Mouse (Mus musculus): Measurements from ENCODE around the gene Hook2. TPM values are rescaled to one million over a fixed set of nuclear protein-coding genes. Genes with fewer than 3 reads are reported as not detected.
A peak's percentile ranks its signal among the peaks of the same experiment; 100 is the strongest.

Hook2 gene
- polyA plus RNA-seq, 1 experiment from 2014 or later = 39.8 TPM

DNA sequence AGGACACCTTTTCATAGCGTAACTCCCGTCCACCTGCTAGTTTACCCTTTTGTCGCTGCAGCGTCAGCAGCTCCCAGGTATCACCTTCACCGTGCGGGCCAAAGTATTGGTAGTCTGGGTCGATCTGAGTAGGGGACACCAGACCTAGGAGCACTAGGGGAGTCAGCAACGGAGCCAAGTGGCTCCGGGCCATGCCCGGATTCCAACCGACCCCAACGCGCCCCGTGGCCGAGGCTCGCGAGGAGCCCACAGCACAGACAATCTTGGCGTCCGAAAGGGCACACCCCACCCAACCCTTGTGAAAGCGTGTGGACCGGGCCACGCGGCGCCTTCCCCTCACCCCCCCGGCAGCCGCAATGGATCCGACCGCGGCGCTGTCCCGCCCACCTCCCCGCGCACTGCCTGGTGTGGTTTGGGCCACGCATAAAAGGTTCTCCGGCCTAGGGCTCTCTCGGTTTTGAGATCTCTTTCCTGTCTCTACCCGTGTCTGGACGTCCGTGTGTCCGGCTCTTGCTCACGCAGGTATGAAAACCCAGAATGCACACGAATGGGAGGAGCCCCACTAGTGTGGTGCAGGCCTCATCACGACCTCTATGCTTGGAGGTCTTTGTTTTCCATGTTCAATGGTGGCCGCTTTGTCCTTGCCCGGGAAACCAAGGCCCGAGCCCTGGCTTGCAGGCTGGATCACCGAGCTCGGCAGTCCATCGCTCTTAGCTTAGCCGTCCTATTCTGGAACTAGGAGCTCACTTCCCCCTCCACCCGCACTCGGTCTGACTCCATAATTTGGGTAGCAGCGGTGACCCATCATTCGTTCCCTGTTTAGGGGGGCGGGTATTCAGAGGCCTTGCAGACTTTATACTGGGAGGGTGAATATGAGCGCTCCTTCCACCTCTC, 20.9 kb upstream of the Hook2 start, which contains the start of the genes Gm49661, Prdx2 and Rnaseh2a:
TSS of gene Gm49661 (minus strand) at position 193 of the 894 bp plus-strand sequence.
TSS of gene Prdx2 (plus strand) at position 347 of the 894 bp plus-strand sequence.
TSS of gene Rnaseh2a (minus strand) at position 527 of the 894 bp plus-strand sequence.
- peaks cover 34% of the 10 kb centered on the region for H3K4me1 ChIP-seq (replicated peaks; ENCODE audit: control insufficient read depth, insufficient read depth, low read length)
- 0% methylated on average over 56 of the region's 56 CpGs for WGBS

DNA sequence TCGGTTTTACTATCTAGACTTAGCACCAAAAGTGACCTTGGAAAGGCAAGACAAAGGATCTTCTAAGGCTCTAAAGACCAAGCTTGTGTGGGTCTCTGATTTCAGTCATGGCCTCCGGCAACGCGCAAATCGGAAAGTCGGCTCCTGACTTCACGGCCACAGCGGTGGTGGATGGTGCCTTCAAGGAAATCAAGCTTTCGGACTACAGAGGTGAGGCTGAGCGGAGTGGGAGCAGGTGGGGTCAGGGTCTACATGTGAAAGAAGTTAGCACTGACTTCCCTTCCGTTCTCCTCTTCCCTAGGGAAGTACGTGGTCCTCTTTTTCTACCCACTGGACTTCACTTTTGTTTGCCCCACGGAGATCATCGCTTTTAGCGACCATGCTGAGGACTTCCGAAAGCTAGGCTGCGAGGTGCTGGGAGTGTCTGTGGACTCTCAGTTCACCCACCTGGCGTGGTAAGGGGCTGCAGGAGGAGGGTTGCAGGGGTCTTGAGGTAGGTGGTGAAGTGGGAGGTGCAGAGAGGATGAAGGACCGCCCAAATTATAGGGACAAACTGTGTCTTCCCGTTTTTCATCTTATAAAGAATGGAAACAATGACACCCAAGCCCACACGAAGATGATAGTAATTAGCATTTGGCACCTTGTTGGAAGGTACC, 20.1 kb upstream of the Hook2 start:
- Histone ChIP-seq H3K36me3 (ENCODE audit: control insufficient read depth, insufficient read depth) (peaks cover 8% of the 10 kb centered on the region), H3K4me1 (replicated peaks; ENCODE audit: control insufficient read depth, insufficient read depth, low read length) (peaks cover 32% of the 10 kb centered on the region), H3K4me3 (replicated peaks; ENCODE audit: low read length) (peak overlapping the region; percentile 66), H3K9me3 (ENCODE audit: control insufficient read depth, low read length) (no peaks in the 10 kb centered on the region), H3K9ac (replicated peaks; ENCODE audit: low read depth, low read length) (peak overlapping the region; percentile 83), H3K27me3 (replicated peaks; ENCODE audit: control insufficient read depth, insufficient read depth, low read length) (no peaks in the 10 kb centered on the region), H3K27ac (ENCODE audit: low read length) (peak overlapping the region; percentile 84), H3K4me2 (ENCODE audit: low read length) (peak overlapping the region; percentile 69)
- ATAC-seq = no peak
- 6% methylated on average over 21 of the region's 21 CpGs for WGBS

More for the DNA sequence above, 20.9 kb upstream of the Hook2 start, which contains the start of the genes Gm49661, Prdx2 and Rnaseh2a:
- Histone ChIP-seq H3K27ac (ENCODE audit: low read length) (peak within 1 kb of the TSS; percentile 84), H3K27me3 (replicated peaks; ENCODE audit: control insufficient read depth, insufficient read depth, low read length) (no peaks in the 10 kb centered on the region), H3K9ac (replicated peaks; ENCODE audit: low read depth, low read length) (peak within 1 kb of the TSS; percentile 83), H3K9me3 (ENCODE audit: control insufficient read depth, low read length) (no peaks in the 10 kb centered on the region), H3K36me3 (ENCODE audit: control insufficient read depth, insufficient read depth) (peaks cover 4% of the 10 kb centered on the region; the same call in 1 of the 2 replicates), H3K4me3 (replicated peaks; ENCODE audit: low read length) (peak within 1 kb of the TSS; percentile 66), H3K4me2 (ENCODE audit: low read length) (peak within 1 kb of the TSS; percentile 69)
- peak; percentile 70 for ATAC-seq

DNA sequence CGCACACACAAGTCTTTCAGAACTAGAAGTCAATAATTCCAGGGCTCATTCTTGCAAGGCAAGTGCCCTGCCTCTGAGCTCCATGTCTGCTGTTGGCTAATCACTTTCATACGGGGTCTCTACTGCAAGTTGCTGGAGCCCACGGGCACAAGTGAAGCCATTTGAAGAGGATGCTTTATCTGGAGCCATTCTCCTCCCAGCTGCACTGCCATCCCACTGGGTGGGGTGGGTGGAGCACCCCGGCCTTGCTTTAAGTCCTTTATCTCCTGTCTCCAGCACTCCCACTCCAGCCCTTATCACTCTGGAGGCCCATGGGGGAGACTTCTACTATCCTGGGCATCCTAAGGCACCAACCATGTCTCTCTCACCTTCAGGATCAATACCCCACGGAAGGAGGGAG, 19.5 kb upstream of the Hook2 start:
- no peaks in the 10 kb centered on the region for H3K9me3 ChIP-seq (ENCODE audit: control insufficient read depth, low read length)
- H3K27ac ChIP-seq (ENCODE audit: low read length) = peak overlapping the region; percentile 3; the same call in 1 of the 2 replicates
- peaks cover 36% of the 10 kb centered on the region for H3K4me1 ChIP-seq (replicated peaks; ENCODE audit: control insufficient read depth, insufficient read depth, low read length)
- H3K4me2 ChIP-seq (ENCODE audit: low read length) = peak overlapping the region; percentile 69
- peaks cover 8% of the 10 kb centered on the region for H3K36me3 ChIP-seq (ENCODE audit: control insufficient read depth, insufficient read depth)
- WGBS = 73% methylated on average over 5 of the region's 5 CpGs
- peak overlapping the region; percentile 83 for H3K9ac ChIP-seq (replicated peaks; ENCODE audit: low read depth, low read length)
- H3K27me3 ChIP-seq (replicated peaks; ENCODE audit: control insufficient read depth, insufficient read depth, low read length) = no peaks in the 10 kb centered on the region
- H3K4me3 ChIP-seq (replicated peaks; ENCODE audit: low read length) = peak overlapping the region; percentile 66
- no peak for ATAC-seq

DNA sequence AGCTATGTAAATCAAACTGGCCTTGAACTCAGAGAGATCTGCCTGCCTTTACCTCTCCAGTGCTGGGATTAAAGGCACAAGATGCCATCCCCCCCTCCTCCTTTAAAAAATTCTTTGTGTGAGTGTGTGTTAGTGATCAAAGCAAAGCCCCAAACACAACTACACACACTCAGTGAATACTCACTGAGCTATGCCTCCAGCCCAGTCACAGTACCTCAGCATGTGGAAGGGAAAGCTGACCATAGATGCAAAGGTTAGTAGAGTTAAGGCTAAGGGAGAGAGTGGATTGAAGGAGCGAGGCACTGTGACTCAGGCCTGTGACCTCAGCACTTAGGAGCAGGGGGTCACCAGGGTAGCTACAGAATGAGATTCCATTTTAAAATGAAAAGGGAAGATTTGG, 17.3 kb upstream of the Hook2 start:
- no peak overlapping the region for H3K4me2 ChIP-seq (ENCODE audit: low read length)
- no peak overlapping the region for H3K27ac ChIP-seq (ENCODE audit: low read length)
- ATAC-seq = no peak
- no peaks in the 10 kb centered on the region for H3K9me3 ChIP-seq (ENCODE audit: control insufficient read depth, low read length)
- peaks cover 13% of the 10 kb centered on the region for H3K27me3 ChIP-seq (replicated peaks; ENCODE audit: control insufficient read depth, insufficient read depth, low read length)
- WGBS = 88% methylated on average over 1 of the region's 1 CpGs
- H3K4me3 ChIP-seq (replicated peaks; ENCODE audit: low read length) = no peak overlapping the region
- peaks cover 8% of the 10 kb centered on the region for H3K36me3 ChIP-seq (ENCODE audit: control insufficient read depth, insufficient read depth)
- H3K9ac ChIP-seq (replicated peaks; ENCODE audit: low read depth, low read length) = no peak overlapping the region
- peaks cover 54% of the 10 kb centered on the region for H3K4me1 ChIP-seq (replicated peaks; ENCODE audit: control insufficient read depth, insufficient read depth, low read length)

DNA sequence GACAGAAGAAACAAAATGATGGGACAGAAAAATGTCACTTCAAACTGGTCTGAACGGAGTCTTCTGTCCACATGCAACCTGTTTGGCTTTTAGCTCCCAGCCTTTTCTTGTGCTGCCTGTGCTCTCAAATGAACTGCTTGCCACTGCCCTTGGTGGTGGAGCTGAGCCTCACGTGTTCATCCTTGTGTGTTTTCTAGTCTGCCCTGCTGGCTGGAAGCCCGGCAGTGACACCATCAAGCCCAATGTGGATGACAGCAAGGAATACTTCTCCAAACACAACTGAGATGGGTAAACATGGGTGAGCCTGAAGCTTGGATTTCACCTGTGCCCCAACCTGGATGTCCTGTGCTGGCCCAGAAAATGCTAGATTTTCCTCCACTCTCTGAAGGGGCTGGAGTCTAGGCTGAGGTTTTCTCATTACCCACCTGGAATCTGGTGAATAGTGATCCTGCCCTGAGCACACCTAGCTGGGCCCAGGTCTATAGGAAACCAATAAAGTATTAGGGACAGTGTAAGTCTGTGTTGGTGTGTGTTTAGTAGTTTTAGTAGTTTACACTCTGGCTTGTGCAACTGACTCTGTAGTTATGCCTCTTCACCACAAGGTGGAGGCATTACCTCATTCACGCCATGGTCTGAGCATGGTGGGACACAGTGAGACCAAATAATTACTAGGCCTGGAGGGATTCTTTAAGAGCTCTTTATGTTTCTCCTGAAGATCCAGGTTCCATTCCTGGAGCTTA, 16.4 kb upstream of the Hook2 start:
- Histone ChIP-seq H3K27ac (ENCODE audit: low read length) (no peak overlapping the region), H3K9me3 (ENCODE audit: control insufficient read depth, low read length) (no peaks in the 10 kb centered on the region), H3K4me3 (replicated peaks; ENCODE audit: low read length) (no peak overlapping the region), H3K9ac (replicated peaks; ENCODE audit: low read depth, low read length) (no peak overlapping the region), H3K36me3 (ENCODE audit: control insufficient read depth, insufficient read depth) (peaks cover 8% of the 10 kb centered on the region), H3K4me2 (ENCODE audit: low read length) (no peak overlapping the region), H3K27me3 (replicated peaks; ENCODE audit: control insufficient read depth, insufficient read depth, low read length) (peaks cover 17% of the 10 kb centered on the region), H3K4me1 (replicated peaks; ENCODE audit: control insufficient read depth, insufficient read depth, low read length) (peaks cover 57% of the 10 kb centered on the region)
- peak; percentile 18; the same call in 1 of the 2 replicates for ATAC-seq
- 56% methylated on average over 4 of the region's 4 CpGs for WGBS

DNA sequence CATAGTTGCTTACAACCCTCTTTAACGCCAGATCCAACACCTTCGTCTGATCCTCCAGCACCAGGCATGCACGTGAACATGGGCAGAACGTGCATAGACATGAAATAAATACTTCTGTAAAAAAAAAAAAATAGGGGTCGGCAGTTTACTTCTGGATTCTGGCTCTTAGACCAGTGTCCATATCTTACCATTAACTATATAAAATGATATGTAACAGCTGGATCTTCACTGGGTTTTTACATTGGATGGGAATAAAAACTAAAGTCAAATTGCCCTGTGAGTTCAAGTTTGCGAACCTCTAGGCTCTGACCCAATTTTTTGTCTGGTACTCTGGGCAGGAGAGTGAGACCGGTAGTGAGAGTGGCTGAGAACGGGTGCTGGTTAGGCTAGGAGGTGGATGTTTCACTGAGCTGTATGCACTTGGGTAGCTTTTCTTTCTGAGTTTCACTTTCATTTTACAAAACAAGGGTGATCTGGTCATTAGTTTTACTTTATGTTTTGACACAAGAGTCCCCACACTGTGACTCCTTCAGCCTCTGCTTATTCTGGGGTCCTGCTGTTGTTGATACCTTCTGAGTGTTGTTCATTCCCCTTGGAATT, 15.8 kb upstream of the Hook2 start:
- Histone ChIP-seq H3K27me3 (replicated peaks; ENCODE audit: control insufficient read depth, insufficient read depth, low read length) (peaks cover 18% of the 10 kb centered on the region), H3K4me3 (replicated peaks; ENCODE audit: low read length) (no peak overlapping the region), H3K4me2 (ENCODE audit: low read length) (no peak overlapping the region), H3K4me1 (replicated peaks; ENCODE audit: control insufficient read depth, insufficient read depth, low read length) (peaks cover 60% of the 10 kb centered on the region), H3K27ac (ENCODE audit: low read length) (no peak overlapping the region), H3K36me3 (ENCODE audit: control insufficient read depth, insufficient read depth) (peaks cover 8% of the 10 kb centered on the region), H3K9me3 (ENCODE audit: control insufficient read depth, low read length) (no peaks in the 10 kb centered on the region), H3K9ac (replicated peaks; ENCODE audit: low read depth, low read length) (no peak overlapping the region)
- WGBS = 76% methylated on average over 8 of the region's 8 CpGs
- ATAC-seq = no peak

DNA sequence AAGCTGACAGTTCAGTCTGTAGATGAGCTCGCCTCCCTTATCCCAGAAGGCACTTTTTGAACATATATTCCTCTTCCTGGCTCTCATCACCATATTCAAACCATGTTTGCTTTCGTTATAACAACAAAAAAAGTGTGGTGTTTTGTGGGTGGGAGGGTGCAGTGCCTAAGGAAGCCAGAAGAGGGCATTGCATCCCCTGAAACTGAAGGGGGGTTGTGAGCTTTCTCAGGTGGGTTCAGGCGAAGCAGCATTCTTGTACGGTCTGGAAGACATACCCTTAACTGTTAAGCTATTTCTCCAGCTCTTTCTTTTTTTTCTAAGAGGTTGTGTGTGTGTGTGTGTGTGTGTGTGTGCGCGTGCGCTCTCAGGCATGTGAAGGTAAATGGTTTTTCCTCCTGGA, 15.0 kb upstream of the Hook2 start:
- no peak for ATAC-seq
- Histone ChIP-seq H3K27ac (ENCODE audit: low read length) (no peak overlapping the region), H3K9ac (replicated peaks; ENCODE audit: low read depth, low read length) (no peak overlapping the region), H3K4me1 (replicated peaks; ENCODE audit: control insufficient read depth, insufficient read depth, low read length) (peaks cover 68% of the 10 kb centered on the region), H3K9me3 (ENCODE audit: control insufficient read depth, low read length) (no peaks in the 10 kb centered on the region), H3K4me2 (ENCODE audit: low read length) (peak overlapping the region; percentile 91; the same call in 1 of the 2 replicates), H3K27me3 (replicated peaks; ENCODE audit: control insufficient read depth, insufficient read depth, low read length) (peaks cover 18% of the 10 kb centered on the region), H3K4me3 (replicated peaks; ENCODE audit: low read length) (no peak overlapping the region), H3K36me3 (ENCODE audit: control insufficient read depth, insufficient read depth) (peaks cover 8% of the 10 kb centered on the region)
- 31% methylated on average over 7 of the region's 7 CpGs for WGBS

DNA sequence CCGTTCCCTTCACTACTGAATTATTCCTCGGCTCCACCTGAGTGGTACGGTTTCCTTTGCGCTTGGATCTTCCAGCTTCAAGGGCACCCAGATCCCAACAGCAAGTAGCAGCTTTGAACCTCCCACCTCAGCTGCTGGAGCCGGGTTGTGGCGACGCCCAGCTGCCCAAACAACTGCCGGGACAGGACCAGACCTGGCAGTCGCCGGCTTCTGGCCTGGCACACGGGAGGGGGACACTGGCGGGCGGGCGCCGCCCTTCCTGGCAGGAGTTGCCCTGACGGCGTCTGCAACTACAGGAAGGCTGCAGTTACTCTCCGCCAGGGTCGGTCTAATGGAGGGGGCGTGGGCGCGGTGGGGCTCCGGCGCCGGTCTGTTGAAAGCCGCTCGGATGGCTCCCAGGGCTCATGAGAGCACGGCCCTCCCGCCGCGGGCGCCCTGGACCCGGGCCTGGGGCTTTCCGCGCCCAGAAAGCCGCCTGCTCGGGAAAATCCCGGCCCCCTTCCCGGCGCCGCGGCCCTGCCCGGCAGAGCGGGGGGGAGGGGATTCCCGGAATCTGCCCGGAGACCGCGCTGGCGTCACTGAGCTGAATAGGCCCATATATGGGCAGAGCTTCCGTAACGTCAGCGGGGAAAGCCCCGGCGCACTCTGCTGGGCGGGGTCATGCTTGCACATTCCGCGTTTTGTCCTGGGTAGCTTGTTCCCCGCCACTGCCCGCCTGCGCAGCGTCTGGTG, 14.2 kb upstream of the Hook2 start:
- H3K4me1 ChIP-seq (replicated peaks; ENCODE audit: control insufficient read depth, insufficient read depth, low read length) = peaks cover 67% of the 10 kb centered on the region
- ATAC-seq = peak; percentile 84
- H3K27ac ChIP-seq (ENCODE audit: low read length) = 0 out of 2 replicates have a peak overlapping the region, but pooled peaks have one; percentile 2

More for the DNA sequence above, 14.2 kb upstream of the Hook2 start:
- peak overlapping the region; percentile 91 for H3K4me2 ChIP-seq (ENCODE audit: low read length)
- peak overlapping the region; percentile 50 for H3K9ac ChIP-seq (replicated peaks; ENCODE audit: low read depth, low read length)
- peaks cover 20% of the 10 kb centered on the region for H3K27me3 ChIP-seq (replicated peaks; ENCODE audit: control insufficient read depth, insufficient read depth, low read length)
- H3K36me3 ChIP-seq (ENCODE audit: control insufficient read depth, insufficient read depth) = peaks cover 8% of the 10 kb centered on the region
- peak overlapping the region; percentile 57 for H3K4me3 ChIP-seq (replicated peaks; ENCODE audit: low read length)
- 1% methylated on average over 56 of the region's 61 CpGs for WGBS
- no peaks in the 10 kb centered on the region for H3K9me3 ChIP-seq (ENCODE audit: control insufficient read depth, low read length)

All from forebrain, embryonic 16.5 days (tissue).